Mouse (Mus musculus) large intestine, adult 2 months (tissue): ENCODE measurements around the gene Tbcd. TPM values are rescaled to one million over a fixed set of nuclear protein-coding genes. Genes with fewer than 3 reads are reported as not detected.
A peak's percentile ranks its signal among the peaks of the same experiment; 100 is the strongest.

ENCODE experiments used
- DNase-seq: peaks from one replicate; pipeline ENCODE4 v3.0.0-alpha.2; 2012; ENCODE audit warnings: low read depth, low spot score
- WGBS: fragments of 180-500 bp; shearing (Covaris S2); methylation state at CpG from one replicate; pipeline ENCODE4 v1.1.7; 2018; 5-methylcytosine and 5-hydroxymethylcytosine counted together
- polyA plus RNA-seq: library from polyadenylated mRNA; depleted of rRNA; stranded (reverse); fragments of >200 nt; gene quantifications from 2 replicates; pipeline ENCODE4 v1.2.3, GENCODE M21; 2012

Gene Tbcd
- polyA plus RNA-seq, 1 experiment, result 56.3 TPM

- WGBS, result 78% methylated on average over 3 of the region's 3 CpGs
- no peak for DNase-seq
Observed at GRCm38 (mm10) chr11:121474831-121475230, 23.1 kb downstream of the Tbcd start.

- WGBS, result 18% methylated on average over 9 of the region's 9 CpGs
Observed at GRCm38 (mm10) chr11:121475699-121476415, 24.1 kb downstream of the Tbcd start.

GRCm38 (mm10) chr11:121479476-121480203 lies 27.9 kb downstream of the Tbcd start:
- 86% methylated on average over 15 of the region's 15 CpGs for WGBS
- DNase-seq, result no peak

More at GRCm38 (mm10) chr11:121475699-121476415, 24.1 kb downstream of the Tbcd start:
- DNase-seq, result peak; percentile 48

GRCm38 (mm10) chr11:121481129-121481528 lies 29.4 kb downstream of the Tbcd start:
- 85% methylated on average over 2 of the region's 2 CpGs for WGBS
- DNase-seq, result no peak

- 27% methylated on average over 9 of the region's 9 CpGs for WGBS
Observed at GRCm38 (mm10) chr11:121485882-121486281, 34.1 kb downstream of the Tbcd start.

GRCm38 (mm10) chr11:121490651-121491050 lies 38.9 kb downstream of the Tbcd start:
- no peak for DNase-seq

More at GRCm38 (mm10) chr11:121485882-121486281, 34.1 kb downstream of the Tbcd start:
- no peak for DNase-seq

GRCm38 (mm10) chr11:121500595-121500994 lies 48.8 kb downstream of the Tbcd start:
- no peak for DNase-seq

GRCm38 (mm10) chr11:121501525-121501924 lies 49.8 kb downstream of the Tbcd start:
- 84% methylated on average over 4 of the region's 4 CpGs for WGBS
- no peak for DNase-seq

- DNase-seq, result no peak
- 36% methylated on average over 4 of the region's 4 CpGs for WGBS
Observed at GRCm38 (mm10) chr11:121502000-121502860, 50.5 kb downstream of the Tbcd start.

- no peak for DNase-seq
- WGBS, result 62% methylated on average over 4 of the region's 4 CpGs
Observed at GRCm38 (mm10) chr11:121508478-121508877, 56.7 kb downstream of the Tbcd start.

GRCm38 (mm10) chr11:121510512-121511246 lies 58.9 kb downstream of the Tbcd start:
- DNase-seq, result peak; percentile 60
- WGBS, result 32% methylated on average over 9 of the region's 9 CpGs

- 92% methylated on average over 8 of the region's 8 CpGs for WGBS
- DNase-seq, result no peak
Observed at GRCm38 (mm10) chr11:121512896-121513572, 61.3 kb downstream of the Tbcd start.

- no peak for DNase-seq
- 44% methylated on average over 9 of the region's 9 CpGs for whole genome bisulfite sequencing
Observed at GRCm38 (mm10) chr11:121515996-121516395, 64.2 kb downstream of the Tbcd start.

- DNase-seq, result peak; percentile 76
- WGBS, result 24% methylated on average over 3 of the region's 3 CpGs
Observed at GRCm38 (mm10) chr11:121516906-121517305, 65.2 kb downstream of the Tbcd start.

- DNase-seq, result peak; percentile 57
- 29% methylated on average over 17 of the region's 17 CpGs for WGBS
Observed at GRCm38 (mm10) chr11:121517687-121518465, 66.1 kb downstream of the Tbcd start.

GRCm38 (mm10) chr11:121519131-121519530 lies 67.4 kb downstream of the Tbcd start, which contains the start of gene Zfp750:
Gene Zfp750 (minus strand): TSS chr11:121519333.
- no peak for DNase-seq
- 30% methylated on average over 10 of the region's 10 CpGs for WGBS

- WGBS, result 74% methylated on average over 7 of the region's 7 CpGs
- no peak for DNase-seq
Observed at GRCm38 (mm10) chr11:121519703-121520102, 68.0 kb downstream of the Tbcd start.

- WGBS, result 80% methylated on average over 2 of the region's 2 CpGs
- no peak for DNase-seq
Observed at GRCm38 (mm10) chr11:121520761-121521160, 69.0 kb downstream of the Tbcd start.
